Mouse (Mus musculus) embryonic facial prominence, embryonic 10.5 days (tissue): ENCODE results near the gene Olfr823. TPM values are rescaled to one million over a fixed set of nuclear protein-coding genes. Genes with fewer than 3 reads are reported as not detected.
"Not testable (repeated sequence)": the region's sequence is repeated elsewhere in the genome, so short reads cannot be mapped to it uniquely, and the experiment has no call there.

Experiments
- DNase-seq: peaks from one replicate; pipeline ENCODE4 v3.0.0-alpha.2; 2017; ENCODE audit warnings: low spot score
- H3K27ac ChIP-seq: fragments of 300-500 bp; sonication (generic); replicated peaks from 2 replicates; pipeline ENCODE4 v1.5.1; 2016; ENCODE audit warnings: mild to moderate bottlenecking
- H3K27me3 ChIP-seq: fragments of 300-500 bp; sonication (generic); replicated peaks from 2 replicates; pipeline ENCODE4 v1.6.1; 2016; ENCODE audit warnings: low read depth, mild to moderate bottlenecking; ENCODE audit not compliant: poor library complexity, severe bottlenecking
- H3K36me3 ChIP-seq: fragments of 300-500 bp; sonication (generic); replicated peaks from 2 replicates; pipeline ENCODE4 v1.6.1; 2016; ENCODE audit warnings: mild to moderate bottlenecking, moderate library complexity
- H3K4me1 ChIP-seq: fragments of 300-500 bp; sonication (generic); 2 replicates; pipeline ENCODE4 v1.6.1; 2016
- H3K4me3 ChIP-seq: fragments of 300-500 bp; sonication (generic); 2 replicates; pipeline ENCODE4 v1.5.1; 2016; ENCODE audit warnings: mild to moderate bottlenecking, moderate library complexity
- H3K9me3 ChIP-seq: fragments of 300-500 bp; sonication (generic); 2 replicates; pipeline ENCODE4 v1.6.1; 2016; ENCODE audit warnings: mild to moderate bottlenecking
- WGBS: fragments of 180-500 bp; shearing (Covaris S2); methylation state at CpG from one replicate; pipeline ENCODE4 v1.1.7; 2016; 5-methylcytosine and 5-hydroxymethylcytosine counted together
- polyA plus RNA-seq: library from polyadenylated mRNA; unstranded; fragments of >200 nt; fragmentation: Nextera tagmentation; extraction: Ambion mirVana; gene quantifications from 2 replicates; pipeline ENCODE4 v1.2.1, GENCODE M21; 2016

The Olfr823 gene
- polyA plus RNA-seq: not detected in 2 replicates

DNA sequence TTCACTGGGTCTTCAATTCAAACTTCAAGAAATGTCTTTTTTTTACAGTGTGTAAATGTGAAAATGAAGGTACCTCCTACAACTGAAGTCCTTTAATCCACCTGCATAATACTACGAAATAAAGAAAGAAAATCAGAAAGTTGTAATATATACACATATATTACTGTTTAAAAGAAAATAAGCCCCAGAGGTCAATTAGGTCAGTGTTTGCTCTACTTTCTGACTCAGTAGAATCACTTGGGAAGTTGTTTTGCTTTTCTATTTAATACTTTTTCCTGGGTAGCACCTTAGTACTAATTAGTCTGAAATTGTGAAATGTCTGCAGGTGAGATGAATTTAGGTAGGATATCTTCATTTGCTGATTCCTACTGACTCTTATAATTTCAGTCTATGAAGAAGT, at the start of gene Olfr823:
Gene Olfr823 (minus strand): TSS at position 101 of the 400 bp plus-strand sequence.
- H3K4me3 ChIP-seq, H3K36me3 ChIP-seq, H3K27ac ChIP-seq, H3K9me3 ChIP-seq, H3K27me3 ChIP-seq, H3K4me1 ChIP-seq, DNase-seq: not testable (repeated sequence)
- 86% methylated on average over 1 of the region's 1 CpGs for WGBS

GRCm38 (mm10) chr10:130144121-130144520, 28.9 kb upstream of the Olfr823 start:
- Histone ChIP-seq H3K9me3 (no peaks in the 10 kb centered on the region), H3K36me3 (no peaks in the 10 kb centered on the region), H3K27me3 (no peaks in the 10 kb centered on the region), H3K27ac (no peak overlapping the region), H3K4me1 (no peaks in the 10 kb centered on the region), H3K4me3 (no peak overlapping the region)
- DNase-seq: no peak
- whole genome bisulfite sequencing: 80% methylated on average over 5 of the region's 5 CpGs

DNA sequence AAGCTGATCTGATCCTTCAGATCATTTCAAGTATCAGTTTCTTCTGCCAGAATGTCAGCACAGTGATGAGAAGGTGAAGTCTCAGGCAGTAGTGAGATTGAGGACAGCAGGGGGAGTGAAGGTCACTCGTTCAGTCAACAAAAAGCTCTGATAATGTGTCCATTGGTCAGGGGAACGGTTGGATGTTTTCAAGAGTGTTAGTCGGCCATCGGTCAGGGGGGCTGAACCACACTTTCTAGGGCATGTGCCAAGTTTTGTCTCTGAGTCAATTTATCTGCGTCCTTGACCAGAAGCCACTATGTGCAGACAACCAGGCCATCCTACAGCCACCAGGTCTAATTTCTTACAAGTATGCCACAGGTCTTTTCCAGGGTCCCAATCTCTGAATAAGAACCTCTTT, 27.3 kb upstream of the Olfr823 start:
- H3K4me3 ChIP-seq, DNase-seq, H3K27me3 ChIP-seq, H3K9me3 ChIP-seq, H3K27ac ChIP-seq, H3K4me1 ChIP-seq, H3K36me3 ChIP-seq: not testable (repeated sequence)
- WGBS: 89% methylated on average over 5 of the region's 5 CpGs

DNA sequence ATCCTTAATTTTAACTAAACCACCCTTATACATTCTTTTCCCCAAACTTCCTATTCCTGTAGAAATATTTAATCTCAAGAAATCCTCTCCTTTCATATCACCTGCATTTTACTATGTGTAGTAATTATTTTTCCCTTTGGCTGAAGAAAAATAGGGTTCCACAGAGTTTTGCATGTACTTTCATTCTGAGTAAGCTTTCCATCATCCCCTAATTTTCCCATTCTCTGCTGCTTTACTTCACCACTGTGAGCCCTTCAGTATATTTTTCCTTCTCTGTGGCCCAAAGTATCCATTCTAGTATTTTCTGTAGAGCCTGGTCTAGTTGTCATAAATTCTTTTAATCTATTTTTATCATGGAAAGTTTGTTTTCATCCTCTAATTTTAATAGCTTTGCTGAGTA, 19.6 kb upstream of the Olfr823 start:
- no peak for DNase-seq
- H3K4me1 ChIP-seq: no peaks in the 10 kb centered on the region
- H3K4me3 ChIP-seq: no peak overlapping the region
- H3K27ac ChIP-seq: no peak overlapping the region
- no peaks in the 10 kb centered on the region for H3K36me3 ChIP-seq
- no peaks in the 10 kb centered on the region for H3K27me3 ChIP-seq
- H3K9me3 ChIP-seq: no peaks in the 10 kb centered on the region

DNA sequence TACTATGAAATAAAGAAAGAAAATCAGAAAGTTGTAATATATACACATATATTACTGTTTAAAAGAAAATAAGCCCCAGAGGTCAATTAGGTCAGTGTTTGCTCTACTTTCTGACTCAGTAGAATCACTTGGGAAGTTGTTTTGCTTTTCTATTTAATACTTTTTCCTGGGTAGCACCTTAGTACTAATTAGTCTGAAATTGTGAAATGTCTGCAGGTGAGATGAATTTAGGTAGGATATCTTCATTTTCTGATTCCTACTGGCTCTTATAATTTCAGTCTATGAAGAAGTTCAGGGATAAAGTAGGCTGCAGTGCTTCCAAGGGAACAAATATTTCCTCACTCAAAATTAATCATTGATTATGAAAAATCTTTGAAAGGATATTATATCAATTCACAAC, 14.7 kb upstream of the Olfr823 start, which contains the start of gene Olfr824:
Gene Olfr824 (minus strand): TSS at position 101 of the 400 bp plus-strand sequence.
- H3K9me3 ChIP-seq, H3K4me3 ChIP-seq, DNase-seq, H3K27me3 ChIP-seq, H3K4me1 ChIP-seq, H3K27ac ChIP-seq, H3K36me3 ChIP-seq: not testable (repeated sequence)

GRCm38 (mm10) chr10:130116045-130116444, 862 bp upstream of the Olfr823 start:
- H3K27ac ChIP-seq, H3K4me3 ChIP-seq, H3K36me3 ChIP-seq, H3K27me3 ChIP-seq, DNase-seq, H3K9me3 ChIP-seq, H3K4me1 ChIP-seq: not testable (repeated sequence)
- WGBS: 65% methylated on average over 3 of the region's 3 CpGs

GRCm38 (mm10) chr10:130096104-130096503, 19.1 kb downstream of the Olfr823 start:
- Histone ChIP-seq H3K4me1 (no peaks in the 10 kb centered on the region), H3K36me3 (no peaks in the 10 kb centered on the region), H3K27ac (no peak overlapping the region), H3K27me3 (no peaks in the 10 kb centered on the region), H3K4me3 (no peak overlapping the region), H3K9me3 (no peaks in the 10 kb centered on the region)
- no peak for DNase-seq

DNA sequence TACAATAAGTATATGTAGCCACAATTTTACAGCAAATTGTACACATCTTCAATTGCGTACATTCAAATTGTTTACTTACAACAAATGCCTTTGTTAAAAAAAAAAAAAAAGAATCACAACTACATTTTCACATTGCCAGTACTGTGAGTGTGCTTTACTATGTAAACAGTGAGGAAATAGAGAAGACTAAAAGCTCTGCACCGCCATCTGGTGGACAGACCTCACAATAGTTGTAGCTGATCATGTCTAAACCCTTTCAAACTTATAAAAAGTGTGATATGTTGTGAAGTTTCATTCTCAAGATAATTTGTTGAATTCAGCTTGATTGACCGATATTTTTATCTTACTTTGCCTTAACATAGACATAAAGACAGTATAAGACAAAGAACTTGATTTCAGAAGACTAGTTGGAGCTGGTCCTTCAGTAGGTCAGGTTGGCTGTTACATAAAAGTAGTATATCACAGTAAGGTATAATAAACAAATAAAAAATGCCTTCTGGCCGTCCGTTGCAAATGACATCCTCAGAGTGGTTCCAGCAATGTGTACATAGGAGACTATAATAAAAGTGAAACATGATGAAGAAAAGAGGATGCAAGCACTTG, 22.2 kb downstream of the Olfr823 start:
- 28% methylated on average over 5 of the region's 5 CpGs for WGBS
- no peaks in the 10 kb centered on the region for H3K4me1 ChIP-seq
- no peak overlapping the region for H3K27ac ChIP-seq
- no peaks in the 10 kb centered on the region for H3K9me3 ChIP-seq
- no peaks in the 10 kb centered on the region for H3K27me3 ChIP-seq
- DNase-seq: peak; percentile 62
- H3K4me3 ChIP-seq: no peak overlapping the region
- no peaks in the 10 kb centered on the region for H3K36me3 ChIP-seq

DNA sequence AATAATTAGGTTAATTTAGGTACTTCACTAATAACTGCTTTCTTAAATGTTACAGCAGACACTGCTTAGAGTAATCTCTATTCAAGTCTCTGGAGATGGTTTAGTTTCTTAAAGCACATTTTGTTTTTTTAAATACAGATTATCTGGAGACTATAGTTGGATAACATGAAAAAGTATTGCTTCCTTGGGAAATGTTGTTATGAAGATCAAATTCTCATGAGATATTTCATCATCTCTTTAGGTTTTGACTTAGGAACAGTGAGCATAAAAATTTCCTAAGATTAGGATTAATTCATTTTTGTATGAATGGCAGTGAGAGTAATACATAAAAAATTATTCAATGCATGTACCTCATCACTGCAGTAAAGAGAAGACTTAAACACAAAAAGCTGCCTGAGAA, 44.3 kb downstream of the Olfr823 start, which contains the start of gene Olfr822:
Gene Olfr822 (plus strand): TSS at position 301 of the 400 bp plus-strand sequence.
- Histone ChIP-seq H3K27me3 (no peaks in the 10 kb centered on the region), H3K9me3 (no peaks in the 10 kb centered on the region), H3K4me1 (no peaks in the 10 kb centered on the region), H3K27ac (no peak within 1 kb of the TSS), H3K36me3 (no peaks in the 10 kb centered on the region), H3K4me3 (no peak within 1 kb of the TSS)
- no peak for DNase-seq

Other genes with a start within 250 kb of the Olfr823 start
- not detected in 2 replicates for gene Olfr814, start 235.5 kb downstream of the Olfr823 start, polyA plus RNA-seq
- gene Olfr815, start 209.5 kb downstream of the Olfr823 start, polyA plus RNA-seq: not detected in 2 replicates
- not detected in 2 replicates for gene Olfr816, start 199.8 kb downstream of the Olfr823 start, polyA plus RNA-seq
- not detected in 2 replicates for gene Olfr818, start 166.3 kb downstream of the Olfr823 start, polyA plus RNA-seq
- gene Olfr819, start 148.1 kb downstream of the Olfr823 start, polyA plus RNA-seq: not detected in 2 replicates
- not detected in 2 replicates for gene Olfr247, start 139.2 kb downstream of the Olfr823 start, polyA plus RNA-seq
- gene Gm10310, start 130.3 kb downstream of the Olfr823 start, polyA plus RNA-seq: not detected in 2 replicates
- not detected in 2 replicates for gene Olfr820, start 102.8 kb downstream of the Olfr823 start, polyA plus RNA-seq
- not detected in 2 replicates for gene Olfr821, start 85.0 kb downstream of the Olfr823 start, polyA plus RNA-seq
- not detected in 2 replicates for gene Olfr822, start 44.2 kb downstream of the Olfr823 start, polyA plus RNA-seq
- not detected in 2 replicates for gene Olfr824, start 14.6 kb upstream of the Olfr823 start, polyA plus RNA-seq
- gene Olfr825, start 51.4 kb upstream of the Olfr823 start, polyA plus RNA-seq: not detected in 2 replicates
- not detected in 2 replicates for gene Olfr826, start 68.8 kb upstream of the Olfr823 start, polyA plus RNA-seq
- not detected in 2 replicates for gene Olfr827, start 99.0 kb upstream of the Olfr823 start, polyA plus RNA-seq
- gene Neurod4, start 164.9 kb upstream of the Olfr823 start, polyA plus RNA-seq: 5.9 and 13.1 TPM in 2 replicates
- gene Tespa1, start 207.5 kb upstream of the Olfr823 start, polyA plus RNA-seq: not detected in 2 replicates